Mouse (Mus musculus) Patski (cell line): ENCODE measurements around the gene Lrp6. TPM values are rescaled to one million over a fixed set of nuclear protein-coding genes. Genes with fewer than 3 reads are reported as not detected.

ENCODE experiments used
- ATAC-seq: fragments of 100-300 bp; one replicate; pipeline ENCODE4 v1.8.0; 2021
- CTCF ChIA-PET: fragments of 350-600 bp; sonication (Branson Sonifier 250); formaldehyde crosslinking; loops from one replicate; lab custom pipeline; 2022; ENCODE audit warnings: inconsistent platforms; lab: Charles Lee
- POLR2A ChIA-PET: fragments of 350-600 bp; sonication (Branson Sonifier 250); formaldehyde crosslinking; loops from one replicate; lab custom pipeline; 2022; ENCODE audit warnings: antibody characterized with exemption, inconsistent platforms; lab: Charles Lee
- DNase-seq: peaks from one replicate; pipeline ENCODE4 v3.0.0-alpha.2; 2011; ENCODE audit warnings: low read depth, low spot score
- H3K27me3 ChIP-seq: fragments of 371-371 bp; one replicate; pipeline ENCODE4 v1.5.1; 2021
- CTCF ChIP-seq: fragments of 100-300 bp; IDR thresholded peaks from one replicate; pipeline ENCODE4 v1.5.1; 2021
- in situ Hi-C: fragments of 300-500 bp; cut with MboI; formaldehyde crosslinking; loops from 3 replicates; pipeline ENCODE4 v1.11.1; 2018; ENCODE audit warnings: low pct_unique_long_range_greater_than_20kb, mixed read lengths
- polyA plus RNA-seq: library from polyadenylated mRNA; unstranded; gene quantifications from one replicate; pipeline ENCODE4 v1.2.3, GENCODE M21; 2021

The Lrp6 gene
- polyA plus RNA-seq, 1 experiment from 2014 or later = 36.2 TPM

DNA sequence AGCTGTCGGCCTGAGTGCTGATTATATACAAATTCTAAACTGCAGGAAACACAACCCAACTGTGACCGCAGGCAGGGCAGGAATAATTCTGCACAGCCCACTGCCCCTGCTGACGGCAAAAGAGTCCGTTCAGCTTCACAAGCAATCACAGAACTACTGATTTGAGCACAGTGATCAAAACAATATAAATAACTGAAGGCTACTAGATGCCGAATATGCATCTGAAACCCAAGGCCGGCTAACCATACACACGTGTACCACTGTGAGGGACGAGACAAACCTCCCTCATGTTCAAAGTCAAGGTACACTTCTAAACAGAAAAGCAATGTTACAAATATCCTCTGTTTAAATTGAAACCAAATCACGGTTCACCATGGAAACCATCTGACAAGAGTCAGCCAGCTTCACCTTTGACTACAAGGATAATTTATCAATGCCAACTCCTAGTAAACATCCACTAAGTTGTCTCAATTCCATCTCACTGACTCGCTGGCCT is 57.0 kb downstream of the Lrp6 start:
- no peak for TF ChIP-seq CTCF
- ATAC-seq (peak; percentile 65), DNase-seq (no peak)
- CTCF ChIA-PET = interaction anchor here (0.6 to 1.2 kb wide), 3 partner anchors 16 to 26 kb away, joined by 3 read pairs; no protein-coding TSS in a partner anchor
- H3K27me3 ChIP-seq = no peaks in the 10 kb centered on the region
- POLR2A ChIA-PET = interaction anchor here (0.6 kb wide), 1 partner anchor 403 kb away, joined by 3 read pairs; no protein-coding TSS in a partner anchor
- in situ Hi-C loops = loop anchor here (5.0 kb wide), 1 partner anchor 53 kb away; no protein-coding TSS in a partner anchor

DNA sequence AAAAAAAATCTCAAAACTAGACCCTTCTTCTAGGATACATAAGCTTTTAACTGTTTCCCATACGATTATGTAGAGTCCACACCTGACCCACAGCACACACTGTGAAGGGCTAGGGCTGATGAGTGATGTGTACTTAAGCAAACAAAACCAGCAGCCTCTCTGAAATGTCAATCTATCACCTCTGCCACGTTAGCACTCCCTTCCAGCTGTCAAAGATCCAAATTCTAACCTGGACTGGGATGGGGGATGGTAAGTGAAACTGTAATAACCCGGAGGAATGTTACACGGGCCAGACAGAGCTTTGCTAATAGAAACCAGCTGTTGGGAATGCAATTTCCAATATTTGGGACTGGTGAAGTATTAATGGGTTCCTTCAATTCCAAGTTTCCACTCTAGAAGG is 61.9 kb downstream of the Lrp6 start:
- no peak for TF ChIP-seq CTCF
- CTCF ChIA-PET = interaction anchor here (1.3 kb wide), 1 partner anchor 9 kb away, joined by 3 read pairs; no protein-coding TSS in a partner anchor
- POLR2A ChIA-PET = no interaction called here
- DNase-seq (no peak), ATAC-seq (no peak)
- in situ Hi-C loops = loop anchor here (5.0 kb wide), 1 partner anchor 57 kb away; no protein-coding TSS in a partner anchor
- H3K27me3 ChIP-seq = no peaks in the 10 kb centered on the region

DNA sequence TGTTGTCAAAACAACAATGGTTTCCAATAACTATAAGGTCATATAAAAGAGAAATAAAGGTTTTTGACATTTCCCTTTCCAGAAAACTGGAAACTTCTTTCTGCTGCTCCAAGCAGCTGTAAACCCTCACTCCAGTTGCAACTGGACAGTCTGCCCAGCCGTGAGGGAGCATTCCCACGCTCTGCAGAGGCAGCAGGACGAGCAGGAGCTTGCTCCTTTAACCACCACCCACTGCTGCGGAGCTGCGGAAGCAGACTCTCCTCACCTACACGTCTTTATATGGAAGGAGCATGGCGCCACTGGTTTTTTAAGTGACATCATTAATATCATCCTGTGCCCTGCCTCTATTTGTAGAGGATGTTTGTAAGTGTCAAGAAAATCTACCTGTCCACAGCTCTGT is 64.4 kb downstream of the Lrp6 start:
- ATAC-seq = no peak
- no peak for DNase-seq
- in situ Hi-C loops = no loop called here
- no peaks in the 10 kb centered on the region for H3K27me3 ChIP-seq
- ChIA-PET POLR2A (no interaction called here), CTCF (no interaction called here)
- no peak for TF ChIP-seq CTCF

DNA sequence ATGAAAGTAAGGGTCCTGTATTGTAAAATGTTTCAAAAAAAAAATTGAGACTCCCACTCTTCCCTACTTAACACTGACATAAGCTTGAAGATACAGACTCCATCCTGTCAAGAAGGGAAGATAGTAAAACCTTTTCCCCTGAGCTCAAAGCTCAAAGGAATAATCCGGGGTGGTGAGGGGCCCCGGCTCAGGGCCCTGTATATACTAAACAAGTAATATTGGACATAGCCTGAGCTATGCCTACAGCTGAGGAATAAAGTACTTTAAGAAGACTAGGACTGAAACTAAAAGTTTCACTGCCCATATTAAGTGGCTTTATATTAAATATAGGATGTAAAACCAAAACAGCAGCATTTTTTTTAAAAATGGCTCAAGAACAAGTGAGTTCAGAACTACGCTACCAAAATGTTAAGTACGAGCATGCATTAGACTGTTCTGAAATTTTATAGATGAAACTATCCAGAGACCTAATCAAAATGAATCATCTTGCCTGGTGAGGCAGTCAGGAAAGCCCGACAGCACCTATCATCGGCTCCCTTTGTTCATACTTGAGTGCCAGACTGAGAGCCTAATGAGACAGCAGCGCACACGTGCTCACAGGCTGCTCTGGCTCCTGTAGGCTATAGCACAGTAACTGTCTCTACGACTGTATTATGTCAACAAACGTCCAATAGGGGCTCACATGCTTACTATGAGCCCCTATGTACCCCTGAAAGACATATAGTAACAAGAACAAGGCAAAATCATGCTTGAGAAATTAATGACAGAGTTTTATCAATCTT is 66.2 kb downstream of the Lrp6 start:
- ChIA-PET POLR2A (no interaction called here), CTCF (interaction anchor here (1.4 to 1.6 kb wide), 2 partner anchors 15 kb away, joined by 3 read pairs; no protein-coding TSS in a partner anchor)
- no peaks in the 10 kb centered on the region for H3K27me3 ChIP-seq
- DNase-seq (no peak), ATAC-seq (no peak)
- no peak for TF ChIP-seq CTCF
- in situ Hi-C loops = no loop called here

DNA sequence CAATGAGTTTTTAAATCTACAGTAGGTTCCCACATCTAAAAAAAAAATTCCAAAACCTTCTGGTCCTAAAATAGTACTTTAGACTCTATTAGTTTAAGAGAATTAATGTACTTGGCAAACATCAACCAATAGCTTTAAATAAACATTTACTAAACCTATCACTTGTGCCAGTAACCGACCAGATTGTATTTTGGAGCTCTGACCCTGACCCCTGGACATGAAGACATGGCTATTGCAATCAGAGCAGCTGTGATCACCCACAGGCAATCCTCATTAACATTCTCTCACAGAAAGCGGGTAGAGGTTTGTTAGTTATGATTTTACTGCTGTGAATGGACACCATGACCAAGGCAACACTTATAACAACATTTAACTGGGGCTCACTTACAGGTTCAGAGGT is 67.7 kb downstream of the Lrp6 start:
- in situ Hi-C loops = no loop called here

DNA sequence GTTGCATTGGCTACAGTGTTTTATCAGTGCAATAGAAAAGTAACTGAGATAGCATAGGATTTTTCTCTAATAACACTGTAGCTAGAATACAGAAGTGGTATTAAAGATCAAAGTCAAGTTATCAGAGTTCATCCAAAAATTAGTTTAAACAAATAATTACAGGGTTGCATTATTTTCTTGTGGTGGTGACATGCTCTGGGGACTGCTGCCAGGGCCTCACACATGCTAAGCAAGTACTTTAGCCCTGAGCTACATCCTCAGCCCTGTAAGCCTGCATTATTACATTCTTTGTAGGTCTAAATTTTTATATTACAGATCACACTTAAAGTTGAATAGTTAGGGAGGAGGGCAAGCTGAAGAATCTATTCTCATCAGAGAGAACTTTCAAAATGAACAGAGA is 68.2 kb downstream of the Lrp6 start:
- ChIA-PET POLR2A (no interaction called here), CTCF (interaction anchor here (0.8 to 1.6 kb wide), 3 partner anchors 43 to 109 kb away, joined by 3 read pairs; no protein-coding TSS in a partner anchor)
- DNase-seq (no peak), ATAC-seq (no peak)
- H3K27me3 ChIP-seq = no peaks in the 10 kb centered on the region
- in situ Hi-C loops = no loop called here
- TF ChIP-seq CTCF = no peak

More for the DNA sequence above, 67.7 kb downstream of the Lrp6 start:
- POLR2A ChIA-PET = no interaction called here
- CTCF ChIA-PET = interaction anchor here (1.4 to 1.6 kb wide), 3 partner anchors 13 to 108 kb away, joined by 3 read pairs; no protein-coding TSS in a partner anchor
- DNase-seq (no peak), ATAC-seq (no peak)
- TF ChIP-seq CTCF = no peak
- H3K27me3 ChIP-seq = no peaks in the 10 kb centered on the region

DNA sequence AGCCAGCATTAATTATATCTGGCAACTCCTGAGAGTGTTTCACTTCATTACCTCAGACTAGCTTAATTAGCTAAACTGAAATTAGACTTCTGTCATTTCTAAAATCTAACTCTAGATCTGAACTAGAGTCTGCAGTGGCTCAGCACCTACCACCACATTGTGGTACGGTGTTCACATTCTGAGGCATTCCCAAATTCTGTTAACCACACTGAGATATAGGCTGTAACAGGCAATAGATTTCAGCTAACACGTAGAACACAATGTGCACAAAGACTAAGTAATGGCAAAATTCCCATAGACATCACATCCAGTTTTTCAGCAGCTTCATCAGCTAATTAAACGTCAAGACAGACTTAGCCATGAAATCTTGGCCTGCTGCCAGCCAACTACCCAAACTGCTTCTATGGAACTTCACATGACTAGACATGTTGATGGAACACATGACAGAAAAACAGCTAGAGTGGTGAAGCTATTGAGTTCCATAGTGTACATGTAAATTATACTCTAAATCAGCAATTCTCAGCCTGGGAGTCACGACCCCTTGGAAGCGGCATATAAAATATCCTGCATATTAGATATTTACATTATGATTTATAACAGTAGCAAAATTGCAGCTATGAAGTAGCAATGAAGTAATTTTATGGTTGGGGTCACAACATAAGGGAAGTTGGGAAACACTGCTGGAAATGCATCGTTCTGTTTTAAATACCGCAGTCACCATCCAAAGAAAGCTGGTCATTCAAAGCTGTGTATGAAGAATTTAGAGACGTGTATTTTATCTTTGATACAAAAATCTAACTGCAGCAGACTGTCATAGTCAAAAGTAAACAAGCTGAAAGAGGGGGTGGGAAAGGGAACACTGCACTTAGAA is 71.7 kb downstream of the Lrp6 start:
- POLR2A ChIA-PET = interaction anchor here (0.6 kb wide), 1 partner anchor 161 kb away, joined by 3 read pairs; no protein-coding TSS in a partner anchor
- DNase-seq (no peak), ATAC-seq (no peak)
- TF ChIP-seq CTCF = no peak
- CTCF ChIA-PET = interaction anchor here (1.3 kb wide), 1 partner anchor 10 kb away, joined by 3 read pairs; no protein-coding TSS in a partner anchor
- no peaks in the 10 kb centered on the region for H3K27me3 ChIP-seq
- in situ Hi-C loops = no loop called here

DNA sequence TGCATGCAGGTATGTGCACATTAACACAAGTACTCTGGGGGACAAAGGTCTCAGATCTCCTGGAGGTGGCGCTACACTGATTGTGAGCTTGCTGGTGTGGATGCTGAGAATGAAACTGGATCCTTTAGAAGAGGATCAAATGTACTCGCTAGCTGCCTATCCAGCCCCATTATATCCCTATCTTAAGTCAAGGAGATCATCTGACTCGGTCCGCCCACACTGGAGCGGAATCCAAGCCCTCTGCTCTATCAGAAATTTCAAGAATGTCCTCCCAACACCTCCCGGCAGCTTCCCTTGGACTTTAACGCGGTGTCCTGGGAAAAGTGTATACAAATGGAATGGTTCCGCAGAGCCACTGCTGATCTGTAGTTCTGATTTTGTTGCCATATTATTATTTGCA is 77.1 kb downstream of the Lrp6 start:
- in situ Hi-C loops = no loop called here
- DNase-seq (no peak), ATAC-seq (no peak)
- POLR2A ChIA-PET = no interaction called here
- CTCF ChIA-PET = interaction anchor here (1.3 kb wide), 1 partner anchor 8 kb away, joined by 3 read pairs; no protein-coding TSS in a partner anchor
- no peak for TF ChIP-seq CTCF
- no peaks in the 10 kb centered on the region for H3K27me3 ChIP-seq

DNA sequence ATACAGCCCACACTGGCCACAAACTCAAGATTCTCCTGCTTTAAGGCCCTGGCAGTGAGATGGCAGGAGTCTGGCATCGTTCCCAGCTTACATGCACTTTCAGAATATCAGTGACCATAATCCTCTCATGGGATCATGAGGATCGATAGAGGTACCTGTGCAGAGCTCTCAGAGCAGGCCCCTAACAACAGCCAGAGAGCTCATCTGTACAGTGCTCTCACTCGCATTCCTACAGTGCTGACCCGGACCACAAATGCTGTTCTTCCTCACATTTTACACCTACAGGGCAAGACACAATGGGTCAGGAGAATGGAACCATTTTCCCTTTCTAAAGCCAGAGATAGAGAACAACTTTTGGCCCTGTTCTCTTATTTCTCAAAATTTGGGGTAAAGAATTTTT is 77.6 kb downstream of the Lrp6 start:
- in situ Hi-C loops = no loop called here
- ATAC-seq (no peak), DNase-seq (no peak)
- no peaks in the 10 kb centered on the region for H3K27me3 ChIP-seq
- no peak for TF ChIP-seq CTCF
- CTCF ChIA-PET = no interaction called here
- POLR2A ChIA-PET = no interaction called here

DNA sequence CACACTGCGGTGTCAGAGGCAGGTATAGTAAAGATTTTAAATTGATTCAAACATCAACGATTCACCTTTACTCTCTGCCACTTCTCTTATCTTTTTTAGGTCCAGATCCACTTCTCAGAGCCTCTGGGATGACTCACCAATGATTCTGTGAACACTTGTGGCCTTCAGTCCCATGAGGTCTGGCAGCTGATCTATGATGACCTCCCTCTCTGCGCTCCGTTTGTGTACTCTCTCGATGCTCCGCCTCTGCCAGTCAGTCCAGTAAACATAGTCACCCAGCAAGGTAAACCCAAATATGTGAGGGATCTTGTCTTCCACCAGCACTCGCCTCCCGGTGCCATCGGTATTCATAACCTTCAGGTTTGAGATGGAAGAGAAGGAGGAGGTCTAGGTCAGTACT is 80.4 kb downstream of the Lrp6 start:
- ChIA-PET POLR2A (no interaction called here), CTCF (interaction anchor here (1.0 to 1.2 kb wide), 2 partner anchors 14 to 52 kb away, joined by 3 to 4 read pairs; no protein-coding TSS in a partner anchor)
- no peak for TF ChIP-seq CTCF
- H3K27me3 ChIP-seq = no peaks in the 10 kb centered on the region
- DNase-seq (no peak), ATAC-seq (no peak)
- in situ Hi-C loops = no loop called here
